Mouse (Mus musculus) Patski (cell line): ENCODE data around the gene Scgb3a1. TPM values are rescaled to one million over a fixed set of nuclear protein-coding genes. Genes with fewer than 3 reads are reported as not detected.

Experiments used
- ATAC-seq: fragments of 100-300 bp; one replicate; pipeline ENCODE4 v1.8.0; 2021
- CTCF ChIA-PET: fragments of 350-600 bp; sonication (Branson Sonifier 250); formaldehyde crosslinking; loops from one replicate; lab custom pipeline; 2022; ENCODE audit warnings: inconsistent platforms; lab: Charles Lee
- POLR2A ChIA-PET: fragments of 350-600 bp; sonication (Branson Sonifier 250); formaldehyde crosslinking; loops from one replicate; lab custom pipeline; 2022; ENCODE audit warnings: antibody characterized with exemption, inconsistent platforms; lab: Charles Lee
- DNase-seq: peaks from one replicate; pipeline ENCODE4 v3.0.0-alpha.2; 2011; ENCODE audit warnings: low read depth, low spot score
- H3K27me3 ChIP-seq: fragments of 371-371 bp; one replicate; pipeline ENCODE4 v1.5.1; 2021
- CTCF ChIP-seq: fragments of 100-300 bp; IDR thresholded peaks from one replicate; pipeline ENCODE4 v1.5.1; 2021
- in situ Hi-C: fragments of 300-500 bp; cut with MboI; formaldehyde crosslinking; loops from 3 replicates; pipeline ENCODE4 v1.11.1; 2018; ENCODE audit warnings: low pct_unique_long_range_greater_than_20kb, mixed read lengths
- polyA plus RNA-seq: library from polyadenylated mRNA; unstranded; gene quantifications from one replicate; pipeline ENCODE4 v1.2.3, GENCODE M21; 2021

Gene Scgb3a1
- polyA plus RNA-seq, 1 experiment from 2014 or later: not detected

GRCm38 (mm10) chr11:49658065-49658464 lies 5.3 kb upstream of the Scgb3a1 start:
- TF ChIP-seq CTCF: no peak
- H3K27me3 ChIP-seq: no peaks in the 10 kb centered on the region
- DNase-seq: no peak
- ATAC-seq: no peak
- CTCF ChIA-PET: no interaction called here
- in situ Hi-C loops: loop anchor here (5.0 kb wide), 1 partner anchor 209 kb away; no protein-coding TSS in a partner anchor
- POLR2A ChIA-PET: interaction anchor here (0.9 kb wide), 1 partner anchor 14 kb away, joined by 3 read pairs; no protein-coding TSS in a partner anchor

GRCm38 (mm10) chr11:49658791-49659469 lies 4.5 kb upstream of the Scgb3a1 start:
- ChIA-PET POLR2A (interaction anchor here (0.9 kb wide), 1 partner anchor 13 kb away, joined by 3 read pairs; no protein-coding TSS in a partner anchor), CTCF (no interaction called here)
- in situ Hi-C loops: loop anchor here (5.0 kb wide), 1 partner anchor 208 kb away; no protein-coding TSS in a partner anchor
- DNase-seq (no peak), ATAC-seq (no peak)
- no peaks in the 10 kb centered on the region for H3K27me3 ChIP-seq
- TF ChIP-seq CTCF: no peak

- ATAC-seq: no peak
- no peak for TF ChIP-seq CTCF
- H3K27me3 ChIP-seq: no peaks in the 10 kb centered on the region
- in situ Hi-C loops: loop anchor here (5.0 kb wide), 1 partner anchor 208 kb away; no protein-coding TSS in a partner anchor
- ChIA-PET POLR2A (no interaction called here), CTCF (no interaction called here)
- DNase-seq: no peak
Observed at GRCm38 (mm10) chr11:49659470-49659799, 4.0 kb upstream of the Scgb3a1 start.

- in situ Hi-C loops: no loop called here
- no peaks in the 10 kb centered on the region for H3K27me3 ChIP-seq
- ChIA-PET POLR2A (no interaction called here), CTCF (interaction anchor here (2.1 to 7.3 kb wide), 2 partner anchors 11 to 15 kb away, joined by 5 to 41 read pairs; no protein-coding TSS in a partner anchor)
- no peak for DNase-seq
- ATAC-seq: no peak
- TF ChIP-seq CTCF: no peak
Observed at GRCm38 (mm10) chr11:49662292-49662780, 1.1 kb upstream of the Scgb3a1 start.

- H3K27me3 ChIP-seq: no peaks in the 10 kb centered on the region
- ATAC-seq (peak; percentile 21), DNase-seq (no peak)
- in situ Hi-C loops: no loop called here
- no peak for TF ChIP-seq CTCF
- ChIA-PET POLR2A (interaction anchor here (0.5 to 0.9 kb wide), 3 partner anchors 12 to 260 kb away, joined by 3 to 4 read pairs (median 3); no protein-coding TSS in a partner anchor), CTCF (interaction anchor here (1.0 to 7.3 kb wide), 3 partner anchors 10 to 17 kb away, joined by 3 to 41 read pairs (median 5); no protein-coding TSS in a partner anchor)
Observed at GRCm38 (mm10) chr11:49664262-49665140, 1.1 kb downstream of the Scgb3a1 start.

GRCm38 (mm10) chr11:49665462-49665861 lies 2.1 kb downstream of the Scgb3a1 start:
- DNase-seq: no peak
- CTCF ChIA-PET: interaction anchor here (1.6 to 7.3 kb wide), 2 partner anchors 14 to 43 kb away, joined by 4 to 41 read pairs; no protein-coding TSS in a partner anchor
- no peaks in the 10 kb centered on the region for H3K27me3 ChIP-seq
- no peak for ATAC-seq
- in situ Hi-C loops: no loop called here
- POLR2A ChIA-PET: interaction anchor here (0.9 kb wide), 1 partner anchor 13 kb away, joined by 3 read pairs; no protein-coding TSS in a partner anchor
- no peak for TF ChIP-seq CTCF

GRCm38 (mm10) chr11:49673433-49673832 lies 10.0 kb downstream of the Scgb3a1 start:
- ATAC-seq (no peak), DNase-seq (no peak)
- CTCF ChIA-PET: interaction anchor here (1.3 kb wide), 1 partner anchor 9 kb away, joined by 3 read pairs; no protein-coding TSS in a partner anchor
- POLR2A ChIA-PET: no interaction called here
- H3K27me3 ChIP-seq: no peaks in the 10 kb centered on the region
- in situ Hi-C loops: no loop called here
- no peak for TF ChIP-seq CTCF

GRCm38 (mm10) chr11:49684237-49684973 lies 21.0 kb downstream of the Scgb3a1 start:
- TF ChIP-seq CTCF: no peak
- H3K27me3 ChIP-seq: no peaks in the 10 kb centered on the region
- ATAC-seq (no peak), DNase-seq (no peak)
- in situ Hi-C loops: loop anchor here (25.0 kb wide), 1 partner anchor 872 kb away; the partner anchor contains the start of genes Rack1 and Trim41
- ChIA-PET CTCF (no interaction called here), POLR2A (no interaction called here)

GRCm38 (mm10) chr11:49695013-49695412 lies 31.6 kb downstream of the Scgb3a1 start:
- no peak for TF ChIP-seq CTCF
- ATAC-seq (no peak), DNase-seq (no peak)
- H3K27me3 ChIP-seq: no peaks in the 10 kb centered on the region
- ChIA-PET POLR2A (no interaction called here), CTCF (interaction anchor here (1.1 to 2.2 kb wide), 2 partner anchors 14 to 26 kb away, joined by 3 to 6 read pairs; no protein-coding TSS in a partner anchor)
- in situ Hi-C loops: loop anchor here (25.0 kb wide), 1 partner anchor 883 kb away; the partner anchor contains the start of genes Rack1 and Trim41
